Comparison of ENCODE assay signal across 16 mouse cellular contexts in the genomic region with DNA sequence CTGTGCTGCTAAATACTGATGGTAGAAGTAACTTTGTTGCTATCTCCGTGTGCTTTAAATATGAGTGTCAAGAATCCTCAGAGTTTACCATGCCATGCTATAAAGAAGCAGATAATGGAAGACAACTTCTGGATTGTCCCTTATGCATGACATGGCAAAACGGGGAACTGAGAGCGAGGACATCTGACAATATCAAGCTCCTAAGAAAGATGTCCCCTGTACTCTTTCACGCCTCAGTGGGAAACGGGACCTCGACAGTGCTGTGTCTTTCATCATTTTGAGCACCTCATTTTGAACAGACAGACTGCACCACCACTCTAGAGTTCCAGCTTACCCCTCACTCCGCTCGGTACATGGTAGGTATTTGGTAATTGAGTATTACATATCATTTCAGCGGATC.
"Had no signal": no experiment of that assay in that cellular context is flagged by ENCODE, and none has a peak within 500 bp of the region (broad histone marks: within the 10 kb centered on the region; RNA-seq: fewer than 3 reads in every experiment).

No protein-coding gene starts in this region.

- H3K4me2 ChIP-seq: limb, embryonic 12.5 days; liver, embryonic 13.5 days; lung, embryonic 15.5 days; midbrain, embryonic 12.5 days; neural tube, embryonic 13.5 days had no signal

- DNase-seq: kidney, adult 9 months; kidney, postnatal 36 days; layer of hippocampus, postnatal 36 days; liver; liver, embryonic 13.5 days; liver, postnatal 0 days; lung, postnatal 14 days; right cerebral cortex, postnatal 25 days had no signal

- H3K27me3 ChIP-seq: liver, embryonic 13.5 days; lung, embryonic 15.5 days; megakaryocyte, embryonic 14.5 days; midbrain, embryonic 12.5 days; neural tube, embryonic 13.5 days had no signal

- H3K27ac ChIP-seq: kidney, postnatal 0 days; limb, embryonic 12.5 days; liver, embryonic 13.5 days; lung, embryonic 15.5 days; midbrain, embryonic 12.5 days; neural tube, embryonic 13.5 days; stomach, postnatal 0 days had no signal

- H3K9me3 ChIP-seq: limb, embryonic 12.5 days; liver, embryonic 13.5 days; lung, embryonic 15.5 days; megakaryocyte, embryonic 14.5 days; midbrain, embryonic 12.5 days; neural tube, embryonic 13.5 days had no signal

- H3K4me1 ChIP-seq: lung, embryonic 15.5 days had no signal

- H3K4me3 ChIP-seq: limb, embryonic 12.5 days; liver, embryonic 13.5 days; lung, embryonic 15.5 days; megakaryocyte, embryonic 14.5 days; midbrain, embryonic 12.5 days; neural tube, embryonic 13.5 days had no signal

- ATAC-seq: liver, postnatal 0 days; midbrain, embryonic 16.5 days had no signal

- H3K36me3 ChIP-seq: limb, embryonic 12.5 days; lung, embryonic 15.5 days; midbrain, embryonic 12.5 days; neural tube, embryonic 13.5 days had no signal

- H3K9ac ChIP-seq: limb, embryonic 12.5 days; liver, embryonic 13.5 days; liver, postnatal 0 days; lung, embryonic 15.5 days; midbrain, embryonic 12.5 days; neural tube, embryonic 13.5 days had no signal
